In the genomic region with DNA sequence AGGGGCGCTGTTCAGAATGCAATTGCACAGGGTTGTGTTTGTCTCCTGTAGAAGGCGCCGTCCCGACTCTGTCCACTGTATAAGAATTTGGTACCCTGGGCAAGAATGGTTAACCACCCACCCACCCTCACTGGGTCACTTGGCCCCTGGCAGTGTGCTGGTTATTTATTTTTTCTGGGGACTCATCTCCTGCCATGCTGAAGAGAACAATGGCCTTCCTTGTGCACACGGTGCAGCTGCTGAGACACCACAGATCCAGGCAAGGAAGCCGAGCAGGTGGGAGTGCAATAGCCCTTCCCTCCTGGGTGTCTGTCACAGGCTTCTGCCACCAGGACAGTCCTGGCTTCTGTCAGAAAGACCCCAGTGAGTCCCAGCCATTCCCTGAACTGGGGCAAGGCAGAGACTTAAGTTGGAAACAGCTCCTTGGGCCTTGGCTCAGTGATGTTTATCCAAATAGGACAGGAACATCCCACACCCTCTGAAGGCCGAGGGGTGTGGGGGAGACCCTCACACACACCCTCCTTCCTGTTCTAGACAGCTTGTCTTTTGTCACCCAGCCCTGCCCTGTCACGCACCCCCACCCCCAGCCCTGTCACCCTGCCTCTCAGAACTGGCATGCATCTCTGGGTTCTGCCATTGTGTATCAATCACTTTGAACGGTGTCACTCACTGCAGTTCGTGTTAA, we compare ENCODE assay signal across 11 mouse cellular contexts. TPM values are rescaled to one million over a fixed set of nuclear protein-coding genes. Genes with fewer than 3 reads are reported as not detected.
DNase-seq lines count a peak whose midpoint lies in the region; ATAC-seq and TF ChIP-seq lines count a peak whose summit lies in the region.
"Had no signal": no experiment of that assay in that cellular context is flagged by ENCODE, and none has a peak within 500 bp of the region (broad histone marks: within the 10 kb centered on the region; RNA-seq: fewer than 3 reads in every experiment).

No protein-coding gene starts in this region.

- H3K4me2 ChIP-seq in lung, embryonic 14.5 days = no peak overlapping the region
- no peak overlapping the region for H3K4me2 ChIP-seq in forebrain, embryonic 13.5 days
- H3K4me2 ChIP-seq in limb, embryonic 11.5 days (ENCODE audit: low read depth, severe bottlenecking) = no peak overlapping the region
- H3K4me2 ChIP-seq in stomach, embryonic 15.5 days = no peak overlapping the region

- no peak for DNase-seq in lung, embryonic 14.5 days
- no peak for DNase-seq in lung, adult 2 months
- no peak for DNase-seq in limb, embryonic 11.5 days (ENCODE audit: low spot score)
- no peak for DNase-seq in urinary bladder, postnatal 25 days (ENCODE audit: low spot score)
- no peak for DNase-seq in layer of hippocampus, adult 9-11 months
- no peak for DNase-seq in left cerebral cortex, postnatal 10 days (ENCODE audit: extremely low spot score in 1 of 2, low spot score in 2 of 2)
- DNase-seq: kidney, postnatal 14 days had no signal

- peak; percentile 48; the same call in 1 of the 2 replicates for ATAC-seq in lung, embryonic 14.5 days (ENCODE audit: insufficient read depth)
- ATAC-seq in forebrain, embryonic 13.5 days = peak; percentile 52
- no peak for ATAC-seq in limb, embryonic 11.5 days (ENCODE audit: insufficient number of reproducible peaks, low FRiP score, low TSS enrichment, low read depth)
- no peak; the same call in 1 of the 2 replicates for ATAC-seq in stomach, embryonic 15.5 days (ENCODE audit: insufficient read depth, low FRiP score, low read depth)

- H3K9ac ChIP-seq in lung, embryonic 14.5 days = no peak overlapping the region
- H3K9ac ChIP-seq in forebrain, embryonic 13.5 days = peak overlapping the region; percentile 22; the same call in 1 of the 2 replicates
- 0 out of 2 replicates have a peak overlapping the region, but pooled peaks have one; percentile 2 for H3K9ac ChIP-seq in limb, embryonic 11.5 days (ENCODE audit: low read length)
- no peak overlapping the region for H3K9ac ChIP-seq in stomach, embryonic 15.5 days

- no peak overlapping the region for H3K27ac ChIP-seq in lung, embryonic 14.5 days (ENCODE audit: low read depth)
- peak overlapping the region; percentile 87 for H3K27ac ChIP-seq in forebrain, embryonic 13.5 days
- no peak overlapping the region for H3K27ac ChIP-seq in limb, embryonic 11.5 days (replicated peaks; ENCODE audit: low read depth, low read length)
- 0 out of 2 replicates have a peak overlapping the region, but pooled peaks have one; percentile 35 for H3K27ac ChIP-seq in stomach, embryonic 15.5 days

- no peak overlapping the region for H3K4me3 ChIP-seq in lung, embryonic 14.5 days (ENCODE audit: low read depth, low read length)
- no peak overlapping the region for H3K4me3 ChIP-seq in lung, adult 2 months (replicated peaks; ENCODE audit: extremely low read depth, low read depth, low read length)
- no peak overlapping the region for H3K4me3 ChIP-seq in forebrain, embryonic 13.5 days
- H3K4me3 ChIP-seq in limb, embryonic 11.5 days (ENCODE audit: low read depth, low read length) = no peak overlapping the region
- no peak overlapping the region for H3K4me3 ChIP-seq in stomach, embryonic 15.5 days (replicated peaks)
- H3K4me3 ChIP-seq: erythroblast, embryonic 14.5 days had no signal

- peaks cover 11% of the 10 kb centered on the region for H3K36me3 ChIP-seq in lung, embryonic 14.5 days (ENCODE audit: insufficient read depth)
- peaks cover 16% of the 10 kb centered on the region for H3K36me3 ChIP-seq in forebrain, embryonic 13.5 days (ENCODE audit: poor library complexity, severe bottlenecking)
- H3K36me3 ChIP-seq in limb, embryonic 11.5 days (ENCODE audit: control insufficient read depth, insufficient read depth, low read length) = peaks cover 2% of the 10 kb centered on the region; the same call in 1 of the 2 replicates
- H3K36me3 ChIP-seq in stomach, embryonic 15.5 days = 0 out of 2 replicates have a peak, but pooled peaks cover 5% of the 10 kb centered on the region

- H3K9me3 ChIP-seq in lung, embryonic 14.5 days (ENCODE audit: low read depth, low read length) = no peaks in the 10 kb centered on the region
- H3K9me3 ChIP-seq in forebrain, embryonic 13.5 days (replicated peaks) = no peaks in the 10 kb centered on the region
- no peaks in the 10 kb centered on the region for H3K9me3 ChIP-seq in limb, embryonic 11.5 days (ENCODE audit: control insufficient read depth, low read length)
- no peaks in the 10 kb centered on the region for H3K9me3 ChIP-seq in stomach, embryonic 15.5 days

- intact Hi-C loops in left cerebral cortex, postnatal 10 days (cut with DNase I) = no loop called here

- H3K4me1 ChIP-seq in lung, embryonic 14.5 days (ENCODE audit: insufficient read depth) = peaks cover 5% of the 10 kb centered on the region; the same call in 1 of the 2 replicates
- H3K4me1 ChIP-seq in lung, adult 2 months (ENCODE audit: control insufficient read depth, insufficient read depth, low read length) = no peaks in the 10 kb centered on the region
- peaks cover 43% of the 10 kb centered on the region for H3K4me1 ChIP-seq in forebrain, embryonic 13.5 days
- peaks cover 18% of the 10 kb centered on the region for H3K4me1 ChIP-seq in limb, embryonic 11.5 days (ENCODE audit: control insufficient read depth, insufficient read depth, low read length)
- peaks cover 15% of the 10 kb centered on the region for H3K4me1 ChIP-seq in stomach, embryonic 15.5 days

- WGBS in lung, embryonic 14.5 days = 56% methylated on average over 10 of the region's 10 CpGs
- WGBS in lung, adult 2 months = 63% methylated on average over 10 of the region's 10 CpGs
- WGBS in forebrain, embryonic 13.5 days = 51% methylated on average over 10 of the region's 10 CpGs
- 78% methylated on average over 10 of the region's 10 CpGs for WGBS in limb, embryonic 11.5 days
- 58% methylated on average over 10 of the region's 10 CpGs for WGBS in stomach, embryonic 15.5 days

- no peak for TF ChIP-seq CTCF in lung, embryonic 14.5 days (IDR thresholded peaks at IDR 0.05; ENCODE audit: low read depth)
- TF ChIP-seq CTCF in lung, adult 2 months (IDR thresholded peaks at IDR 0.05; ENCODE audit: insufficient read depth, low read length) = no peak

- TF ChIP-seq POLR2A in lung, adult 2 months (IDR thresholded peaks at IDR 0.05; ENCODE audit: borderline replicate concordance, extremely low read depth, low read depth, low read length) = no peak

- no peaks in the 10 kb centered on the region for H3K27me3 ChIP-seq in lung, embryonic 14.5 days (ENCODE audit: insufficient read depth, low read length)
- H3K27me3 ChIP-seq in forebrain, embryonic 13.5 days = no peaks in the 10 kb centered on the region
- no peaks in the 10 kb centered on the region for H3K27me3 ChIP-seq in limb, embryonic 11.5 days (ENCODE audit: control insufficient read depth, insufficient read depth, low read length)
- H3K27me3 ChIP-seq in stomach, embryonic 15.5 days (replicated peaks) = no peaks in the 10 kb centered on the region

RNA-seq across cellular contexts. Expression of a gene that starts 30.1 kb away (rescaled TPM):
- polyA plus RNA-seq in lung, embryonic 14.5 days (2014; fragmentation: Nextera tagmentation; extraction: Ambion mirVana) = 25.7 and 26.1 TPM in 2 replicates
- polyA plus RNA-seq in lung, adult 2 months (2012; rRNA removed) = 15.8 and 22.4 TPM in 2 replicates
- 19.7 and 20.9 TPM in 2 replicates for polyA plus RNA-seq in forebrain, embryonic 13.5 days (2015; fragmentation: Nextera tagmentation; extraction: Ambion mirVana)
- 22.5 and 23.8 TPM in 2 replicates for polyA plus RNA-seq in limb, embryonic 11.5 days (2014; fragmentation: Nextera tagmentation; extraction: Ambion mirVana)
- polyA plus RNA-seq in stomach, embryonic 15.5 days (2015; fragmentation: Nextera tagmentation; extraction: Ambion mirVana) = 27.4 and 29.8 TPM in 2 replicates
- total RNA-seq in left cerebral cortex, postnatal 10 days (2021) = 10 to 100 TPM; 22.2 to 23.4 TPM

RNA-seq across cellular contexts. Expression of a gene that starts 38.5 kb away (rescaled TPM):
- 0.42 and 0.79 TPM in 2 replicates for polyA plus RNA-seq in lung, embryonic 14.5 days (2014; fragmentation: Nextera tagmentation; extraction: Ambion mirVana)
- polyA plus RNA-seq in lung, adult 2 months (2012; rRNA removed) = 0.49 and 0.62 TPM in 2 replicates
- polyA plus RNA-seq in forebrain, embryonic 13.5 days (2015; fragmentation: Nextera tagmentation; extraction: Ambion mirVana) = 15.3 and 17.5 TPM in 2 replicates
- 7.1 and 8.8 TPM in 2 replicates for polyA plus RNA-seq in limb, embryonic 11.5 days (2014; fragmentation: Nextera tagmentation; extraction: Ambion mirVana)
- 5.8 and 6.0 TPM in 2 replicates for polyA plus RNA-seq in stomach, embryonic 15.5 days (2015; fragmentation: Nextera tagmentation; extraction: Ambion mirVana)
- total RNA-seq in left cerebral cortex, postnatal 10 days (2021) = 10 to 100 TPM; 45.3 to 56.2 TPM
- total RNA-seq: megakaryocyte progenitor cell, adult 5-6 weeks had no signal
- polyA plus RNA-seq: erythroblast, embryonic 14.5 days had no signal

Comparison
In these comparisons a context has a peak if more than half of its experiments do, and no peak if none do; other contexts are left out.
1. ATAC-seq: peak in lung, embryonic 14.5 days (single experiment) and forebrain, embryonic 13.5 days (single experiment); none in limb, embryonic 11.5 days (single experiment) and stomach, embryonic 15.5 days (single experiment).
2. H3K27ac ChIP-seq: peak in forebrain, embryonic 13.5 days (single experiment) and stomach, embryonic 15.5 days (single experiment); none in lung, embryonic 14.5 days (single experiment) and limb, embryonic 11.5 days (single experiment).
3. H3K9ac ChIP-seq: peak in forebrain, embryonic 13.5 days (single experiment) and limb, embryonic 11.5 days (single experiment); none in lung, embryonic 14.5 days (single experiment) and stomach, embryonic 15.5 days (single experiment).